Mouse (Mus musculus) bone marrow macrophage, adult 2 months (primary cell): Measurements from ENCODE around the gene Aebp1.

Experiments
- CTCF ChIP-seq: IDR thresholded peaks from 2 replicates; pipeline ENCODE4 v1.5.1; 2012; ENCODE audit warnings: low read depth, mild to moderate bottlenecking, low read length, moderate library complexity
- POLR2A ChIP-seq: IDR thresholded peaks from 2 replicates; pipeline ENCODE4 v1.6.1; 2012; ENCODE audit warnings: mild to moderate bottlenecking, low read depth, low read length, borderline replicate concordance

- TF ChIP-seq CTCF (no peak), POLR2A (no peak)
These were observed 13.0 kb upstream of the Aebp1 start for GRCm38 (mm10) chr11:5848741-5849140.
